Mouse (Mus musculus): ENCODE measurements around the gene Ankrd10. TPM values are rescaled to one million over a fixed set of nuclear protein-coding genes. Genes with fewer than 3 reads are reported as not detected.
"Not testable (repeated sequence)": the region's sequence is repeated elsewhere in the genome, so short reads cannot be mapped to it uniquely, and the experiment has no call there.

Ankrd10 gene
- polyA plus RNA-seq, 1 experiment = not detected

DNA sequence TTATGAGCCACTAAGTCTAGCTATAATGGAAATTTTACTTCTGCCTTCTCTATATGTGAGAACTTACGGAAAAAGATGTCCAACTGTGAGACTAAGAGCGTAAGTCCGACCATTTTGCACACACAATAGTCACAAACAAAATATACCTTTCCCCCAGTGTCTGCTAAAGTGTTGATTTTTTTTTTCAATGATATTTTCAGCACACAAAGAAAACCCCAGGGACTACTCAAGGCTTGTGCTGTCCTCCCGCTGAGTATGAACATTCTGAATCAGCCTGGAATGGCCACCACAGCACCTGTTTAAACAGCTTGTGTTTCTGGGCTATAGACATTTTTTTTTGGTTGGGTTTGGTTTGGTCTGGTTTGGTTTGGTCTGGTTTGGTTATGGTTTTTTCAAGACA, 64.8 kb downstream of the Ankrd10 start:
- no peak for TF ChIP-seq CTCF (IDR thresholded peaks at IDR 0.05; ENCODE audit: insufficient read depth, low read depth, low read length)
- no peak for TF ChIP-seq POLR2A (IDR thresholded peaks at IDR 0.05; ENCODE audit: insufficient read depth, low read depth, low read length)
- H3K4me1 ChIP-seq (ENCODE audit: control insufficient read depth, insufficient read depth, low read length) = no peaks in the 10 kb centered on the region; the same call in 1 of the 2 replicates
- H3K27ac ChIP-seq (ENCODE audit: insufficient read depth, low read depth, low read length) = no peak overlapping the region
- 92% methylated on average over 4 of the region's 4 CpGs for WGBS
- no peak overlapping the region for H3K4me3 ChIP-seq (ENCODE audit: insufficient read depth, low read depth, low read length)

DNA sequence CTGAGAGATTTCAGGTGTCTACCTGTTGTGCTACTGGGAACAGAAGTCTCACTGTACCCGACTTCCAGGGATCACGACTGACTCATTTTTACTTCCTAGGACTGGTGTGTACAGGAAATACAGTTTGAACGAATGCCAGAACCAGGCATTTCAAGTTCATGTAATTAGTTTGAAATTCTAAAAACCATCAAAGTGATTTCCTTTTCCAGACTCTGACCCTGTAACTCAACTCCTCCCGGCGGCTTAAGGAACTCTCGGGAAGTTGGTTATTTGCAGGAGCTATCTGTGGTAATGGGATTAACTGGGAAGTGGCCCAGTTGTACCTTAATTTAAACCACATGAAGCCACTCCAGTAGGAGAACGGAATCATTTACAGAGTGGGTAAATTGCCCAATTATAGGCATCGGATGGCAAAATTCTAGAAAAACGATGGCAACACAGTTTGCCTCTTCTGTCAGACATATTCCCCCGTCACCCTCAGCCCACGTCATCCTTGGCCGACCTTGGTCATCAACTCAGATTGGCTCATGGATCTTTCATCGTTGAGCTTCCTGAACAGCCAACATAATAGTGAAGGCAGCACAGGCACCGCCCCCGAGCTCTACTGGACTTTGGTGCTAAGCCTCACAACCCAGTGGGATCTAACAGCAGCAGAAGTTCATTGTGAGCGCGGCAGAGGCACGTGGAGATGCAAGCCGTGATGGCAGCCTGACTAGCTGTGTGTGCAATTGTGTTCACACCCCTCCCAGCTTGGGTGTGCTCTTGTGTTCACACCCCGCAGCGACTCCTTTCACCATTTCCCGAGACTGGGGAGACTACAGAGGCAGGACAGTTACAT, 66.1 kb downstream of the Ankrd10 start:
- Histone ChIP-seq H3K4me3 (ENCODE audit: insufficient read depth, low read depth, low read length) (no peak overlapping the region), H3K4me1 (ENCODE audit: control insufficient read depth, insufficient read depth, low read length) (no peaks in the 10 kb centered on the region), H3K27ac (ENCODE audit: insufficient read depth, low read depth, low read length) (no peak overlapping the region)
- TF ChIP-seq CTCF (IDR thresholded peaks at IDR 0.05; ENCODE audit: insufficient read depth, low read depth, low read length) = no peak
- no peak for TF ChIP-seq POLR2A (IDR thresholded peaks at IDR 0.05; ENCODE audit: insufficient read depth, low read depth, low read length)
- 84% methylated on average over 22 of the region's 22 CpGs for WGBS

DNA sequence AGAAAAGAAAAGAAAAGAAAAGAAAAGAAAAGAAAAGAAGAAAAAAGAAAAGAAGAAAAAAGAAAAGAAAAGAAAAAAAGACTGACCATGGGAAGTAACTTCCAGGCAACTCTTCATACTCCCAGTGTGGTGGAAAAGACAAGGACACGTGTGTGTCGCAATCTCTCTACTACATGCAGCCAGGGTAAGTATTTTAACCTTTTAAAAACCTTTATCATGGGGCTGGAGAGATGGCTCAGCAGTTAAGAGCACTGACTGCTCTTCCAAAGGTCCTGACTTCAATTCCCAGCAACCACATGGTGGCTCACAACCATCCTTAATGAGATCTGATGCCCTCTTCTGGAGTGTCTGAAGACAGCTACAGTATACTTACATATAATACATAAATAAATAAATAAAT, 67.4 kb downstream of the Ankrd10 start:
- not testable (repeated sequence) for H3K4me1 ChIP-seq (ENCODE audit: control insufficient read depth, insufficient read depth, low read length); H3K4me3 ChIP-seq (ENCODE audit: insufficient read depth, low read depth, low read length); H3K27ac ChIP-seq (ENCODE audit: insufficient read depth, low read depth, low read length)
- WGBS = 94% methylated on average over 2 of the region's 2 CpGs

DNA sequence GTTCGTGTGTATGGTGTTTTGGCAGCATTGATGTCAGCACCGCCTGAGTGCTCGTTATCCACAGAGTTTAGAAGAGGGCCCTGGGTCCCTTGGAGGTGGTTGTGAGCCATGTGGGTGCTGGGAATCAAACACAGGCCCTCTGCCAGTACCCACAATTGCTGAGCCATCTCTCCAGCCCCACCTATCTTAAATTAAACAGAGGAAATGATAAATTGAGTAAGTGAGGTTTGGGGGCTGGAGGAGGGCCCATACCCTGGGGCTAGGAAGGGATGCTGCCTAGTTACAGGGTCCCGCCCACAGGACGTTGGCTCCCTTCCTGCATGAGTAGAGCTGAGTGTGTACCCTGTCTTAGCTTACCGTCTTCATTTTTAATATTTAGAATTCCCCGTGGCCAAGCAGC, 70.8 kb downstream of the Ankrd10 start:
- Histone ChIP-seq H3K4me3 (ENCODE audit: insufficient read depth, low read depth, low read length) (no peak overlapping the region), H3K4me1 (ENCODE audit: control insufficient read depth, insufficient read depth, low read length) (0 out of 2 replicates have a peak, but pooled peaks cover 2% of the 10 kb centered on the region), H3K27ac (ENCODE audit: insufficient read depth, low read depth, low read length) (no peak overlapping the region)
- 83% methylated on average over 7 of the region's 7 CpGs for WGBS
- TF ChIP-seq POLR2A (IDR thresholded peaks at IDR 0.05; ENCODE audit: insufficient read depth, low read depth, low read length) (no peak), CTCF (IDR thresholded peaks at IDR 0.05; ENCODE audit: insufficient read depth, low read depth, low read length) (no peak)

DNA sequence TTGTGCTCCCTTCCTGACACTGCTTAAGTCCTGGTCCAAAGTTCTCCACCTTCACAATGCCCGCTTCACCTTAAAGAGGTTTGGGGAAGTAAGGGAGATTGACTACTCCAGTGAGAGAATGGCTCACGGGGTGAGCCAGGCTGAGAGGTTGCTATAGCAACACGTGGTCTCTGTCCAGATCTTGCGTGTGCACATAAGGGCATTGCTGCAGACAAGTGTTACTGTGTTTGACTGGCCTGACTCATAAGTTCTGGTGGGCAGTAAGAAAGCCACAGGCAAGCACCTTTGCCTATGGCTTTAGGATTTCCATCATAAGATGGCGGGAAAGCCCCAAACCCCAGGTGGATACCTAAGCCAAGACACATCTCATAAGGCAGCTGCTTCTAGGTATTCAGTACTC, 71.3 kb downstream of the Ankrd10 start:
- no peak overlapping the region for H3K4me3 ChIP-seq (ENCODE audit: insufficient read depth, low read depth, low read length)
- 86% methylated on average over 5 of the region's 5 CpGs for WGBS
- TF ChIP-seq POLR2A (IDR thresholded peaks at IDR 0.05; ENCODE audit: insufficient read depth, low read depth, low read length) (no peak), CTCF (IDR thresholded peaks at IDR 0.05; ENCODE audit: insufficient read depth, low read depth, low read length) (no peak)

More for the DNA sequence above, 71.3 kb downstream of the Ankrd10 start:
- H3K4me1 ChIP-seq (ENCODE audit: control insufficient read depth, insufficient read depth, low read length) = peaks cover 2% of the 10 kb centered on the region; the same call in 1 of the 2 replicates
- no peak overlapping the region for H3K27ac ChIP-seq (ENCODE audit: insufficient read depth, low read depth, low read length)

Other genes with a start within 250 kb of the Ankrd10 start
- gene Rab20, start 157.0 kb downstream of the Ankrd10 start, polyA plus RNA-seq (2012; ENCODE audit: insufficient read depth, insufficient read length, low replicate concordance, missing spikeins) = not detected in 2 replicates
- not detected in 2 replicates for gene Naxd, start 138.3 kb downstream of the Ankrd10 start, polyA plus RNA-seq (2012; ENCODE audit: insufficient read depth, insufficient read length, low replicate concordance, missing spikeins)
- gene Cars2, start 85.0 kb downstream of the Ankrd10 start, polyA plus RNA-seq (2012; ENCODE audit: insufficient read depth, insufficient read length, low replicate concordance, missing spikeins) = not detected in 2 replicates
- not detected in 2 replicates for gene Ing1, start 80.2 kb downstream of the Ankrd10 start, polyA plus RNA-seq (2012; ENCODE audit: insufficient read depth, insufficient read length, low replicate concordance, missing spikeins)
- not detected in 2 replicates for gene 1700016D06Rik, start 65.3 kb upstream of the Ankrd10 start, polyA plus RNA-seq (2012; ENCODE audit: insufficient read depth, insufficient read length, low replicate concordance, missing spikeins)
- gene Arhgef7, start 92.0 kb upstream of the Ankrd10 start, polyA plus RNA-seq (2012; ENCODE audit: insufficient read depth, insufficient read length, low replicate concordance, missing spikeins) = 353 TPM in 1 of 2 replicates, not detected in the other
- not detected in 2 replicates for gene Tex29, start 204.7 kb upstream of the Ankrd10 start, polyA plus RNA-seq (2012; ENCODE audit: insufficient read depth, insufficient read length, low replicate concordance, missing spikeins)

All from olfactory bulb, adult 2 months (tissue).